Mouse (Mus musculus) forebrain, embryonic 11.5 days (tissue): ENCODE data around the gene Slc7a1. TPM values are rescaled to one million over a fixed set of nuclear protein-coding genes. Genes with fewer than 3 reads are reported as not detected.
"Not testable (repeated sequence)": the region's sequence is repeated elsewhere in the genome, so short reads cannot be mapped to it uniquely, and the experiment has no call there.

Source experiments
- ATAC-seq: fragments of 200-750 bp; cut with Nextera tagmentation; replicated peaks from 2 replicates; pipeline ENCODE4 v1.8.0; 2017; ENCODE audit warnings: moderate TSS enrichment; ENCODE audit not compliant: low FRiP score
- DNase-seq: peaks from one replicate; pipeline ENCODE4 v3.0.0-alpha.2; 2017; ENCODE audit warnings: low spot score
- H3K27ac ChIP-seq: fragments of 300-500 bp; sonication (generic); 2 replicates; pipeline ENCODE4 v1.5.1; 2014; ENCODE audit warnings: low read depth, low read length
- H3K27me3 ChIP-seq: fragments of 300-500 bp; sonication (generic); 2 replicates; pipeline ENCODE4 v1.6.1; 2014; ENCODE audit warnings: mild to moderate bottlenecking, low read length, mixed read lengths; ENCODE audit not compliant: control insufficient read depth, insufficient read depth
- H3K36me3 ChIP-seq: fragments of 300-500 bp; sonication (generic); 2 replicates; pipeline ENCODE4 v1.6.1; 2014; ENCODE audit warnings: mild to moderate bottlenecking, low read length, moderate library complexity, mixed read lengths; ENCODE audit not compliant: control insufficient read depth, insufficient read depth
- H3K4me1 ChIP-seq: fragments of 300-500 bp; sonication (generic); replicated peaks from 2 replicates; pipeline ENCODE4 v1.6.1; 2014; ENCODE audit warnings: low read length, mixed read lengths; ENCODE audit not compliant: control insufficient read depth, insufficient read depth
- H3K4me2 ChIP-seq: fragments of 300-500 bp; sonication (generic); 2 replicates; pipeline ENCODE4 v1.6.1; 2014; ENCODE audit warnings: low read depth, mild to moderate bottlenecking, low read length, moderate library complexity, mixed read lengths; ENCODE audit not compliant: severe bottlenecking
- H3K4me3 ChIP-seq: fragments of 300-500 bp; sonication (generic); 2 replicates; pipeline ENCODE4 v1.5.1; 2014; ENCODE audit warnings: low read depth, low read length
- H3K9ac ChIP-seq: fragments of 300-500 bp; sonication (generic); 2 replicates; pipeline ENCODE4 v1.6.1; 2014; ENCODE audit warnings: low read length
- H3K9me3 ChIP-seq: fragments of 300-500 bp; sonication (generic); 2 replicates; pipeline ENCODE4 v1.6.1; 2016; ENCODE audit warnings: low read length, mixed read lengths; ENCODE audit not compliant: control insufficient read depth
- WGBS: fragments of 180-500 bp; shearing (Covaris S2); extraction: QIAGEN DNeasy Blood & Tissue Kit; methylation state at CpG from one replicate; pipeline ENCODE4 v1.1.7; 2014; 5-methylcytosine and 5-hydroxymethylcytosine counted together
- polyA plus RNA-seq: library from polyadenylated mRNA; unstranded; fragments of >200 nt; fragmentation: Nextera tagmentation; extraction: Ambion mirVana; gene quantifications from 2 replicates; pipeline ENCODE4 v1.2.1, GENCODE M21; 2014

Slc7a1 gene
- polyA plus RNA-seq, 1 experiment from 2014 or later: 28.1 TPM

GRCm38 (mm10) chr5:148339126-148339525 is 60.6 kb downstream of the Slc7a1 start:
- Histone ChIP-seq H3K9ac (no peak overlapping the region), H3K4me3 (no peak overlapping the region), H3K36me3 (no peaks in the 10 kb centered on the region; the same call in 1 of the 2 replicates), H3K9me3 (no peaks in the 10 kb centered on the region), H3K4me1 (no peaks in the 10 kb centered on the region), H3K27me3 (no peaks in the 10 kb centered on the region), H3K4me2 (no peak overlapping the region), H3K27ac (no peak overlapping the region)
- WGBS: 90% methylated on average over 5 of the region's 5 CpGs
- no peak for DNase-seq
- ATAC-seq: no peak

- H3K4me1 ChIP-seq: no peaks in the 10 kb centered on the region
- H3K36me3 ChIP-seq: no peaks in the 10 kb centered on the region; the same call in 1 of the 2 replicates
- ATAC-seq (peak; percentile 74), DNase-seq (peak; percentile 82)
- H3K9ac ChIP-seq: no peak overlapping the region
- H3K27ac ChIP-seq: no peak overlapping the region
- H3K4me2 ChIP-seq: no peak overlapping the region
- H3K9me3 ChIP-seq: no peaks in the 10 kb centered on the region
- no peaks in the 10 kb centered on the region for H3K27me3 ChIP-seq
- 43% methylated on average over 8 of the region's 8 CpGs for WGBS
- no peak overlapping the region for H3K4me3 ChIP-seq
These were observed 67.1 kb downstream of the Slc7a1 start for GRCm38 (mm10) chr5:148332622-148332974.

- H3K27ac ChIP-seq: no peak overlapping the region
- 86% methylated on average over 18 of the region's 18 CpGs for WGBS
- DNase-seq: no peak
- H3K27me3 ChIP-seq: no peaks in the 10 kb centered on the region
- no peak overlapping the region for H3K9ac ChIP-seq
- no peaks in the 10 kb centered on the region; the same call in 1 of the 2 replicates for H3K36me3 ChIP-seq
- no peak overlapping the region for H3K4me3 ChIP-seq
- no peak overlapping the region for H3K4me2 ChIP-seq
- ATAC-seq: no peak
- H3K4me1 ChIP-seq: no peaks in the 10 kb centered on the region
- no peaks in the 10 kb centered on the region for H3K9me3 ChIP-seq
These were observed 67.6 kb downstream of the Slc7a1 start for GRCm38 (mm10) chr5:148331926-148332621.

- no peaks in the 10 kb centered on the region for H3K9me3 ChIP-seq
- 85% methylated on average over 11 of the region's 11 CpGs for WGBS
- H3K27ac ChIP-seq: no peak overlapping the region
- H3K4me2 ChIP-seq: no peak overlapping the region
- no peak overlapping the region for H3K4me3 ChIP-seq
- no peaks in the 10 kb centered on the region for H3K4me1 ChIP-seq
- DNase-seq (no peak), ATAC-seq (no peak)
- H3K27me3 ChIP-seq: no peaks in the 10 kb centered on the region
- H3K36me3 ChIP-seq: no peaks in the 10 kb centered on the region; the same call in 1 of the 2 replicates
- no peak overlapping the region for H3K9ac ChIP-seq
These were observed 68.4 kb downstream of the Slc7a1 start for GRCm38 (mm10) chr5:148331229-148331776.

GRCm38 (mm10) chr5:148328982-148329381 is 70.7 kb downstream of the Slc7a1 start:
- Histone ChIP-seq H3K9me3 (no peaks in the 10 kb centered on the region), H3K4me1 (no peaks in the 10 kb centered on the region), H3K4me3 (no peak overlapping the region), H3K36me3 (no peaks in the 10 kb centered on the region; the same call in 1 of the 2 replicates), H3K27me3 (no peaks in the 10 kb centered on the region), H3K4me2 (no peak overlapping the region), H3K9ac (no peak overlapping the region), H3K27ac (no peak overlapping the region)
- DNase-seq: no peak
- WGBS: 89% methylated on average over 3 of the region's 3 CpGs
- ATAC-seq: no peak

- H3K27me3 ChIP-seq, H3K4me1 ChIP-seq, DNase-seq, H3K27ac ChIP-seq, H3K36me3 ChIP-seq, H3K9ac ChIP-seq, H3K4me2 ChIP-seq, H3K4me3 ChIP-seq, H3K9me3 ChIP-seq, ATAC-seq: not testable (repeated sequence)
- WGBS: 95% methylated on average over 9 of the region's 9 CpGs
These were observed 73.4 kb downstream of the Slc7a1 start for GRCm38 (mm10) chr5:148326295-148326694.

- 0 out of 2 replicates have a peak, but pooled peaks have one; percentile 24 for ATAC-seq
- H3K4me1 ChIP-seq: no peaks in the 10 kb centered on the region
- no peaks in the 10 kb centered on the region for H3K9me3 ChIP-seq
- no peaks in the 10 kb centered on the region for H3K36me3 ChIP-seq
- no peak overlapping the region for H3K4me2 ChIP-seq
- DNase-seq: peak; percentile 76
- H3K27ac ChIP-seq: no peak overlapping the region
- no peak overlapping the region for H3K9ac ChIP-seq
- no peaks in the 10 kb centered on the region for H3K27me3 ChIP-seq
- no peak overlapping the region for H3K4me3 ChIP-seq
- 48% methylated on average over 4 of the region's 4 CpGs for WGBS
These were observed 74.3 kb downstream of the Slc7a1 start for GRCm38 (mm10) chr5:148325317-148325885.

GRCm38 (mm10) chr5:148314931-148315330 is 84.8 kb downstream of the Slc7a1 start:
- Histone ChIP-seq H3K4me3 (no peak overlapping the region), H3K9me3 (no peaks in the 10 kb centered on the region), H3K4me1 (no peaks in the 10 kb centered on the region), H3K27ac (no peak overlapping the region), H3K36me3 (no peaks in the 10 kb centered on the region), H3K27me3 (no peaks in the 10 kb centered on the region), H3K4me2 (no peak overlapping the region), H3K9ac (no peak overlapping the region)
- DNase-seq: no peak
- WGBS: 96% methylated on average over 5 of the region's 5 CpGs
- no peak for ATAC-seq
